ENCODE assay signal across 24 mouse cellular contexts in the genomic region with DNA sequence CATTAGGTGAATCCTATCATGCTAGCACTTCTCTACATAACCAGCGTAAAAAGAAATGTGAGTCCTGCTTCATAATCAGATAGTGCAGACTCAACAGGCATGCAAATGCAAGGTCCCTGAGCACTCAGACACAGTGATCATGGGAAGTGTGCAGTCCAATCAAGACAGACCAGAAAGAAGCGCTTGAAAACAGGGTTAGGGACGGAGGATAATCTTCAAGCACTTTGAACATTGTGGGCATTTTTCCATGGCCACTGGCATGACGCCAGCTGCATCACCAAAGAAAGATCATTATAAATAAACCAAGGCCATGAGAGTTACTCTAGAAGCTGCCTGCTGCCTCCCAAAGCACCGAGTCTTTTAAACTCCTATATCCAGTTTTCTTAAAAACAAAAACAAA.
DNase-seq lines count a peak whose midpoint lies in the region; ATAC-seq and TF ChIP-seq lines count a peak whose summit lies in the region.
"Had no signal": no experiment of that assay in that cellular context is flagged by ENCODE, and none has a peak within 500 bp of the region (broad histone marks: within the 10 kb centered on the region; RNA-seq: fewer than 3 reads in every experiment).

No protein-coding gene starts in this region.

- H3K27ac ChIP-seq in lung, embryonic 15.5 days, result no peak overlapping the region
- no peak overlapping the region for H3K27ac ChIP-seq in kidney, adult 2 months (ENCODE audit: insufficient read depth, low read depth, low read length)
- H3K27ac ChIP-seq: embryonic facial prominence, embryonic 12.5 days; forebrain, embryonic 15.5 days; hindbrain, postnatal 0 days; left cerebral cortex, adult 2 months; limb, embryonic 15.5 days; liver, embryonic 14.5 days; midbrain, embryonic 12.5 days had no signal

- peak; percentile 62; the same call in 1 of the 2 replicates for ATAC-seq in lung, embryonic 15.5 days (ENCODE audit: borderline replicate concordance, extremely low read depth, low FRiP score, low TSS enrichment)
- ATAC-seq in erythroblast, adult 5-6 weeks (replicated peaks; ENCODE audit: low FRiP score, poor library complexity, severe bottlenecking), result no peak
- ATAC-seq: forebrain, embryonic 15.5 days; hindbrain, postnatal 0 days; intestine, embryonic 16.5 days had no signal

- no peak overlapping the region for H3K4me2 ChIP-seq in lung, embryonic 15.5 days
- H3K4me2 ChIP-seq: embryonic facial prominence, embryonic 12.5 days; forebrain, embryonic 15.5 days; heart, embryonic 12.5 days; kidney, embryonic 15.5 days; limb, embryonic 15.5 days; midbrain, embryonic 12.5 days had no signal

- no peaks in the 10 kb centered on the region for H3K27me3 ChIP-seq in lung, embryonic 15.5 days
- no peaks in the 10 kb centered on the region for H3K27me3 ChIP-seq in kidney, adult 2 months (replicated peaks; ENCODE audit: control insufficient read depth, insufficient read depth, low read length)
- H3K27me3 ChIP-seq: embryonic facial prominence, embryonic 12.5 days; forebrain, embryonic 15.5 days; heart, embryonic 12.5 days; kidney, embryonic 15.5 days; limb, embryonic 15.5 days; midbrain, embryonic 12.5 days had no signal

- no peak for TF ChIP-seq CTCF in lung, adult 2 months (IDR thresholded peaks at IDR 0.05; ENCODE audit: insufficient read depth, low read length)
- TF ChIP-seq CTCF in kidney, adult 2 months (conservative IDR thresholded peaks at IDR 0.05; ENCODE audit: insufficient read depth, insufficient read length, low read depth, low read length), result no peak

- no peak overlapping the region for H3K4me3 ChIP-seq in lung, embryonic 15.5 days
- no peak overlapping the region for H3K4me3 ChIP-seq in lung, adult 2 months (replicated peaks; ENCODE audit: extremely low read depth, low read depth, low read length)
- no peak overlapping the region for H3K4me3 ChIP-seq in kidney, adult 2 months (ENCODE audit: insufficient read depth, low read depth, low read length)
- H3K4me3 ChIP-seq: embryonic facial prominence, embryonic 12.5 days; forebrain, embryonic 15.5 days; heart, embryonic 12.5 days; kidney, embryonic 15.5 days; left cerebral cortex, adult 2 months; limb, embryonic 15.5 days; midbrain, embryonic 12.5 days had no signal

- H3K9ac ChIP-seq in lung, embryonic 15.5 days, result no peak overlapping the region
- H3K9ac ChIP-seq: embryonic facial prominence, embryonic 12.5 days; forebrain, embryonic 15.5 days; heart, embryonic 12.5 days; kidney, embryonic 15.5 days; limb, embryonic 15.5 days; liver, embryonic 14.5 days; midbrain, embryonic 12.5 days had no signal

- peaks cover 15% of the 10 kb centered on the region for H3K4me1 ChIP-seq in lung, embryonic 15.5 days
- H3K4me1 ChIP-seq in lung, adult 2 months (ENCODE audit: control insufficient read depth, insufficient read depth, low read length), result no peaks in the 10 kb centered on the region
- H3K4me1 ChIP-seq in kidney, adult 2 months (ENCODE audit: control insufficient read depth, insufficient read depth, low read length), result no peaks in the 10 kb centered on the region; the same call in 1 of the 2 replicates
- H3K4me1 ChIP-seq: forebrain, embryonic 15.5 days had no signal

- DNase-seq in lung, adult 2 months, result no peak
- DNase-seq in adipocyte (ENCODE audit: low spot score), result peak; percentile 11
- peak; percentile 53 to 72 for DNase-seq in adrenal gland, adult 18-20 months (ENCODE audit: low spot score in 2 of 2)
- DNase-seq in adrenal gland, postnatal 36 days, result peak; percentile 85
- no peak for DNase-seq in kidney, adult 2 months
- DNase-seq: cerebellum, adult 11 months; gastrocnemius, postnatal 10 days; heart, adult 11 months; heart, postnatal 14 days; layer of hippocampus, adult 9-11 months; left cerebral cortex, postnatal 4 days; thymus, postnatal 25 days had no signal

- TF ChIP-seq POLR2A in lung, adult 2 months (IDR thresholded peaks at IDR 0.05; ENCODE audit: borderline replicate concordance, extremely low read depth, low read depth, low read length), result no peak
- no peak for TF ChIP-seq POLR2A in kidney, adult 2 months (IDR thresholded peaks at IDR 0.05; ENCODE audit: low read depth, low read length)

- H3K36me3 ChIP-seq in lung, embryonic 15.5 days, result peaks cover 34% of the 10 kb centered on the region
- no peaks in the 10 kb centered on the region for H3K36me3 ChIP-seq in kidney, adult 2 months (ENCODE audit: control insufficient read depth, insufficient read depth, low read length)
- H3K36me3 ChIP-seq: forebrain, embryonic 15.5 days had no signal

- H3K9me3 ChIP-seq in lung, embryonic 15.5 days, result no peaks in the 10 kb centered on the region
- H3K9me3 ChIP-seq: embryonic facial prominence, embryonic 12.5 days; forebrain, embryonic 15.5 days; heart, embryonic 12.5 days; kidney, embryonic 15.5 days; limb, embryonic 15.5 days; midbrain, embryonic 12.5 days had no signal

- WGBS in lung, embryonic 15.5 days, result 42% methylated on average over 5 of the region's 5 CpGs
- WGBS in lung, adult 2 months, result 57% methylated on average over 5 of the region's 5 CpGs
- WGBS in kidney, adult 2 months, result 63% methylated on average over 5 of the region's 5 CpGs

Comparison
In these comparisons a context has a peak if more than half of its experiments do, and no peak if none do; other contexts are left out.
1. DNase-seq: peak in adipocyte (single experiment), adrenal gland, adult 18-20 months (2 of 2) and adrenal gland, postnatal 36 days (2 of 2); none in lung, adult 2 months (single experiment) and kidney, adult 2 months (single experiment).